Mouse (Mus musculus) stomach, embryonic 14.5 days (tissue): ENCODE data around the gene Nudt2. TPM values are rescaled to one million over a fixed set of nuclear protein-coding genes. Genes with fewer than 3 reads are reported as not detected.

Experiments
- ATAC-seq: fragments of 200-750 bp; cut with Nextera tagmentation; 2 replicates; pipeline ENCODE4 v1.8.0; 2017; ENCODE audit warnings: low read depth, moderate TSS enrichment; ENCODE audit not compliant: insufficient number of reproducible peaks, insufficient read depth, low FRiP score
- H3K27ac ChIP-seq: fragments of 300-500 bp; sonication (generic); 2 replicates; pipeline ENCODE4 v1.5.1; 2014; ENCODE audit warnings: mild to moderate bottlenecking, low read length, moderate library complexity, mixed read lengths
- H3K27me3 ChIP-seq: fragments of 300-500 bp; sonication (generic); 2 replicates; pipeline ENCODE4 v1.6.1; 2014; ENCODE audit warnings: low read length, control low read depth, mixed read lengths; ENCODE audit not compliant: control insufficient read depth, insufficient read depth
- H3K36me3 ChIP-seq: fragments of 300-500 bp; sonication (generic); 2 replicates; pipeline ENCODE4 v1.6.1; 2014; ENCODE audit warnings: mild to moderate bottlenecking, control low read depth, low read length, moderate library complexity, mixed read lengths; ENCODE audit not compliant: control insufficient read depth, insufficient read depth
- H3K4me1 ChIP-seq: fragments of 300-500 bp; sonication (generic); 2 replicates; pipeline ENCODE4 v1.6.1; 2014; ENCODE audit warnings: low read length, control low read depth, mixed read lengths; ENCODE audit not compliant: control insufficient read depth, insufficient read depth
- H3K4me2 ChIP-seq: fragments of 300-500 bp; sonication (generic); replicated peaks from 2 replicates; pipeline ENCODE4 v1.6.1; 2014; ENCODE audit warnings: low read depth, low read length, control low read depth
- H3K4me3 ChIP-seq: fragments of 300-500 bp; sonication (generic); 2 replicates; pipeline ENCODE4 v1.5.1; 2014; ENCODE audit warnings: low read depth, low read length, control low read depth
- H3K9ac ChIP-seq: fragments of 300-500 bp; sonication (generic); replicated peaks from 2 replicates; pipeline ENCODE4 v1.6.1; 2014; ENCODE audit warnings: low read depth, mild to moderate bottlenecking, control low read depth, low read length, moderate library complexity, mixed read lengths
- H3K9me3 ChIP-seq: fragments of 300-500 bp; sonication (generic); 2 replicates; pipeline ENCODE4 v1.6.1; 2016; ENCODE audit warnings: low read depth, low read length, control low read depth; ENCODE audit not compliant: control insufficient read depth
- WGBS: fragments of 180-500 bp; shearing (Covaris S2); extraction: QIAGEN DNeasy Blood & Tissue Kit; methylation state at CpG from one replicate; pipeline ENCODE4 v1.1.7; 2014; 5-methylcytosine and 5-hydroxymethylcytosine counted together
- polyA plus RNA-seq: library from polyadenylated mRNA; unstranded; fragments of >200 nt; fragmentation: Nextera tagmentation; extraction: Ambion mirVana; gene quantifications from 2 replicates; pipeline ENCODE4 v1.2.1, GENCODE M21; 2014

The Nudt2 gene
- polyA plus RNA-seq, 1 experiment from 2014 or later: 50.6 TPM

- Histone ChIP-seq H3K36me3 (no peaks in the 10 kb centered on the region), H3K4me3 (0 out of 2 replicates have a peak overlapping the region, but pooled peaks have one; percentile 47), H3K9ac (no peak overlapping the region), H3K27me3 (0 out of 2 replicates have a peak, but pooled peaks cover 3% of the 10 kb centered on the region), H3K4me1 (peaks cover 13% of the 10 kb centered on the region), H3K27ac (no peak overlapping the region), H3K9me3 (no peaks in the 10 kb centered on the region), H3K4me2 (peak overlapping the region; percentile 84; the same call in 1 of the 2 replicates)
- WGBS: 12% methylated on average over 13 of the region's 13 CpGs
- ATAC-seq: no peak
Measured at GRCm38 (mm10) chr4:41506156-41506555, 41.2 kb downstream of the Nudt2 start.

DNA sequence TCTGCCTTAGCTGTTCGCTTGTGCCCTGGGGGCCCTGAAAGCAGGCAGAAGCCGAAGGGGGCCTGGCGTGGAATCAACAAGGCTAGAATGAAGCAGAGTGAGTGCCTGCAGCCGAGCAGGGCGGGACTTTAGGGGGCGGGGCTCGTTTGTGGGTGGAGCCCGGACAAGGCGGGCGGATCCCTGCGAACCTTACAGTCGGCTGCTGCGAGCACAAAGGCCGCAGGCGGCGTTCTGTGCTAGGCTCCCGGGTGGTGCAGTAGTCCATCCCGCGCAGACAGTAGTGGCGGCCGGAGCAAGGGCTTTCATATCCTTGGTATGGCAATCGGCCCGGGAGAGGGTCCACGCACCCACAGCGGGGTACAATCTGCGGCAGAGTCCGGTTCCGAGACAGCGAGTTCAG is 42.0 kb downstream of the Nudt2 start:
- Histone ChIP-seq H3K9ac (peak overlapping the region; percentile 36; the same call in 1 of the 2 replicates), H3K9me3 (no peaks in the 10 kb centered on the region), H3K4me1 (peaks cover 13% of the 10 kb centered on the region), H3K4me3 (peak overlapping the region; percentile 47), H3K36me3 (no peaks in the 10 kb centered on the region), H3K27ac (no peak overlapping the region), H3K4me2 (peak overlapping the region; percentile 84), H3K27me3 (no peaks in the 10 kb centered on the region)
- ATAC-seq: peak; percentile 60
- under 1% methylated on average over 29 of the region's 29 CpGs for WGBS

GRCm38 (mm10) chr4:41507326-41507924 is 42.5 kb downstream of the Nudt2 start:
- Histone ChIP-seq H3K9ac (peak overlapping the region; percentile 36; the same call in 1 of the 2 replicates), H3K4me2 (peak overlapping the region; percentile 84), H3K4me1 (peaks cover 8% of the 10 kb centered on the region), H3K36me3 (no peaks in the 10 kb centered on the region), H3K4me3 (peak overlapping the region; percentile 47), H3K9me3 (no peaks in the 10 kb centered on the region), H3K27ac (no peak overlapping the region), H3K27me3 (no peaks in the 10 kb centered on the region)
- WGBS: 3% methylated on average over 22 of the region's 22 CpGs
- no peak for ATAC-seq

- no peak overlapping the region for H3K4me2 ChIP-seq
- H3K4me3 ChIP-seq: no peak overlapping the region; the same call in 1 of the 2 replicates
- WGBS: 49% methylated on average over 7 of the region's 7 CpGs
- H3K27ac ChIP-seq: no peak overlapping the region
- no peaks in the 10 kb centered on the region for H3K9me3 ChIP-seq
- no peak overlapping the region for H3K9ac ChIP-seq
- no peaks in the 10 kb centered on the region for H3K36me3 ChIP-seq
- no peak for ATAC-seq
- no peaks in the 10 kb centered on the region for H3K27me3 ChIP-seq
- H3K4me1 ChIP-seq: peaks cover 5% of the 10 kb centered on the region
Measured at GRCm38 (mm10) chr4:41507998-41508397, 43.0 kb downstream of the Nudt2 start.

DNA sequence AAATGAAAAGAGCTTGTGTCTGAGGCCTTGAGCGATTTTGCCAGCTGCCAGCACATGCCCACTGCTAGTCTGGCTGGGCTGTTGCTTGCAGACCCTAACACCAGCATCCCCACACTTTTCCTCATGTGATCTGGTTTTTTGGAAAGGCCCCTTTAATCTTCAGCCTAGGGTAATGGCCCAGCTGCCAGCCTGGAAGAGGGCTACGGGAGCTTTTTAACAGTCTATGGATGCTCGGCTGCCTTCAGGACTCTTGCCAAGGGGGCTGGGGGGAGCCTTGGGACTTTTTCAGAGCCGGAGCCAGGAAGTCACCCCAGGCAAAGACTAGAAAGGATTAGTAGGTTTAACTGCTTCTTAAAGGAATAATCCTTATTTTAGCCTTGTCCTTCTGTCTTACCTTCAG is 48.4 kb downstream of the Nudt2 start:
- 48% methylated on average over 4 of the region's 4 CpGs for WGBS
- no peak overlapping the region for H3K27ac ChIP-seq
- no peak for ATAC-seq

GRCm38 (mm10) chr4:41513714-41514113 is 48.8 kb downstream of the Nudt2 start:
- 19% methylated on average over 8 of the region's 8 CpGs for WGBS
- H3K4me1 ChIP-seq: no peaks in the 10 kb centered on the region
- no peak overlapping the region for H3K27ac ChIP-seq
- H3K4me2 ChIP-seq: no peak overlapping the region
- no peak overlapping the region for H3K9ac ChIP-seq
- no peak overlapping the region for H3K4me3 ChIP-seq
- no peaks in the 10 kb centered on the region for H3K36me3 ChIP-seq
- ATAC-seq: no peak
- no peaks in the 10 kb centered on the region for H3K9me3 ChIP-seq
- H3K27me3 ChIP-seq: no peaks in the 10 kb centered on the region

More for the DNA sequence above, 48.4 kb downstream of the Nudt2 start:
- Histone ChIP-seq H3K4me2 (no peak overlapping the region), H3K27me3 (no peaks in the 10 kb centered on the region), H3K36me3 (no peaks in the 10 kb centered on the region), H3K9ac (no peak overlapping the region), H3K4me3 (no peak overlapping the region), H3K4me1 (no peaks in the 10 kb centered on the region), H3K9me3 (no peaks in the 10 kb centered on the region)

- Histone ChIP-seq H3K4me3 (no peak within 1 kb of the TSS), H3K9ac (no peak within 1 kb of the TSS), H3K4me1 (no peaks in the 10 kb centered on the region), H3K36me3 (no peaks in the 10 kb centered on the region), H3K4me2 (no peak within 1 kb of the TSS), H3K9me3 (no peaks in the 10 kb centered on the region), H3K27ac (no peak within 1 kb of the TSS), H3K27me3 (no peaks in the 10 kb centered on the region)
- 83% methylated on average over 2 of the region's 2 CpGs for whole genome bisulfite sequencing
- ATAC-seq: no peak
Measured at GRCm38 (mm10) chr4:41517233-41517632, 52.3 kb downstream of the Nudt2 start, which contains the start of gene 1110017D15Rik. 1110017D15Rik (minus strand) TSS chr4:41517333.

- H3K36me3 ChIP-seq: no peaks in the 10 kb centered on the region
- H3K9me3 ChIP-seq: no peaks in the 10 kb centered on the region
- no peak overlapping the region for H3K9ac ChIP-seq
- H3K27ac ChIP-seq: no peak overlapping the region
- no peak overlapping the region for H3K4me2 ChIP-seq
- H3K27me3 ChIP-seq: no peaks in the 10 kb centered on the region
- no peak overlapping the region for H3K4me3 ChIP-seq
- H3K4me1 ChIP-seq: no peaks in the 10 kb centered on the region
- no peak for ATAC-seq
- 79% methylated on average over 7 of the region's 7 CpGs for WGBS
Measured at GRCm38 (mm10) chr4:41518349-41518748, 53.4 kb downstream of the Nudt2 start.

DNA sequence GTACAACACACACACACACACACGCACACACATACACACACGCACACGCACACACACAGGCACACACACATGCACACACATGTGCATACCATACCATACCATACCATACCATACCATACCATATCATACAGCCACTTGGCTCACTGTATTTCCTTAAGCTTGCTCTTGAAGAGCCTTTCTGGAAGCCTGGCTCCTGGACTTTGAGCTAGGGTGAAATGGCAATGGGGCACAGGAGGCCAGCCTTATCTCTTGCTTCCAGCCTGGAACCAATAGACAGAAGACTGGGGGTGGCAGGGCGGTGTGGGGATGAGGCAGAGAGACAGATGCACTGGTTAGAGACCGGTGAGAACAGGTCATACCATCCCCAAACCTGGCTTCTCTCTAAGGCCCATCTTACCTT is 54.2 kb downstream of the Nudt2 start:
- WGBS: 94% methylated on average over 5 of the region's 5 CpGs
- H3K4me1 ChIP-seq: no peaks in the 10 kb centered on the region
- H3K9ac ChIP-seq: no peak overlapping the region
- no peak overlapping the region for H3K27ac ChIP-seq
- no peak overlapping the region for H3K4me2 ChIP-seq
- no peaks in the 10 kb centered on the region for H3K36me3 ChIP-seq
- H3K4me3 ChIP-seq: no peak overlapping the region
- H3K27me3 ChIP-seq: no peaks in the 10 kb centered on the region
- H3K9me3 ChIP-seq: no peaks in the 10 kb centered on the region
- ATAC-seq: no peak
